Mouse (Mus musculus) spleen, adult 2 months (tissue): ENCODE data around the gene Dnajc10.

Experiments
- CTCF ChIP-seq: fragments of 200-500 bp; IDR thresholded peaks from 2 replicates; pipeline ENCODE4 v1.5.1; 2011; ENCODE audit warnings: mild to moderate bottlenecking, inconsistent platforms; ENCODE audit not compliant: insufficient read depth, insufficient read length, insufficient replicate concordance; ENCODE audit errors: extremely low read depth
- POLR2A ChIP-seq: fragments of 200-500 bp; IDR thresholded peaks from 2 replicates; pipeline ENCODE4 v1.6.1; 2011; ENCODE audit warnings: low read depth, low read length, inconsistent platforms

DNA sequence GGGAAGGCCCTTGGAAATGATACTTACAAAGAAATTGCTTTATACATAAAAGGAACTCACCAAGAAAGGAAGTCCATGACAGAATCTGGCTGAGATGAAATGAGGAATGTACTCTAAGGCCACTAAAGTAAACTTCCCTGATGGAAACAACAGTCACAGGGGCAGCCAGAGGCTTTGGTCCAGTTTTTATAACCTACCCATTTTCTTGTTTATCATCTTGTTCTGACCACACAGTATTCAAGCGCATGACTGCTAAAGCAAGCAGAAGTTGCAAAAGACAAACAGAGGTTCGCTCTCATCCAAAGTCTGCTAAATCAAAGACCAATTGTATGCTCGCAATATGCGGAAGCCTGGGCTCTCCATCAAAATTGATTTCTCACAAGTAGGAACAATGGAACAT is 14.5 kb upstream of the Dnajc10 start:
- TF ChIP-seq POLR2A: no peak
- no peak for TF ChIP-seq CTCF
